Mouse (Mus musculus) hematopoietic stem cell, adult 5-6 weeks (primary cell): ENCODE data around the gene Pcbp2. TPM values are rescaled to one million over a fixed set of nuclear protein-coding genes. Genes with fewer than 3 reads are reported as not detected.

Source experiments
- ATAC-seq, 2 experiments: fragments of 125-278 bp in 1 of 2; replicated peaks in 1 of 2; 2 replicates each; pipeline ENCODE4 v1.8.0; 2016 to 2017; ENCODE audit warnings: inconsistent platforms in 2 of 2, mild to moderate bottlenecking in 2 of 2, moderate number of reproducible peaks in 2 of 2, low read depth in 1 of 2, moderate TSS enrichment in 1 of 2; ENCODE audit not compliant: low FRiP score in 2 of 2, poor library complexity in 2 of 2, severe bottlenecking in 2 of 2, insufficient read depth in 1 of 2, low TSS enrichment in 1 of 2
- total RNA-seq: library from RNA; stranded (forward); fragments of 172-1452, 232-1000 nt; gene quantifications from 2 replicates; pipeline ENCODE4 v1.2.3, GENCODE M21; 2017

Gene Pcbp2
- total RNA-seq, 1 experiment from 2014 or later, result 228 TPM

- ATAC-seq, result no peak
These were observed 44.9 kb downstream of the Pcbp2 start for GRCm38 (mm10) chr15:102515261-102515660.

GRCm38 (mm10) chr15:102515791-102516190 is 45.5 kb downstream of the Pcbp2 start:
- no peak for ATAC-seq

GRCm38 (mm10) chr15:102516293-102516692 is 46.0 kb downstream of the Pcbp2 start:
- ATAC-seq, result no peak

GRCm38 (mm10) chr15:102516728-102517404 is 46.5 kb downstream of the Pcbp2 start, which contains the start of gene Map3k12:
Gene Map3k12 (minus strand): TSS chr15:102517064.
- no peak for ATAC-seq

GRCm38 (mm10) chr15:102517631-102517975 is 47.3 kb downstream of the Pcbp2 start:
- ATAC-seq, result no peak

GRCm38 (mm10) chr15:102517976-102518858 is 47.9 kb downstream of the Pcbp2 start, which contains the start of gene Tarbp2:
Gene Tarbp2 (plus strand): TSS chr15:102518192.
- peak; percentile 85 for ATAC-seq

GRCm38 (mm10) chr15:102518859-102519201 is 48.5 kb downstream of the Pcbp2 start:
- 0 out of 4 replicates have a peak, but pooled peaks of 1 of the 2 experiments have one; percentile 0 for ATAC-seq

- ATAC-seq, result no peak
These were observed 49.1 kb downstream of the Pcbp2 start for GRCm38 (mm10) chr15:102519211-102520141.

- ATAC-seq, result no peak
These were observed 50.1 kb downstream of the Pcbp2 start for GRCm38 (mm10) chr15:102520416-102520815.

- no peak for ATAC-seq
These were observed 51.1 kb downstream of the Pcbp2 start for GRCm38 (mm10) chr15:102521480-102521879.

- ATAC-seq, result peak; percentile 60 to 73; a peak in 3 of 4 replicates
These were observed 54.6 kb downstream of the Pcbp2 start, which contains the start of gene Npff for GRCm38 (mm10) chr15:102524892-102525485. Gene Npff (minus strand): TSS chr15:102524942.

- no peak for ATAC-seq
These were observed 56.0 kb downstream of the Pcbp2 start for GRCm38 (mm10) chr15:102526111-102527002.

- no peak for ATAC-seq
These were observed 57.6 kb downstream of the Pcbp2 start for GRCm38 (mm10) chr15:102527936-102528335.

- ATAC-seq, result no peak
These were observed 58.1 kb downstream of the Pcbp2 start for GRCm38 (mm10) chr15:102528396-102528795.

- 0 out of 4 replicates have a peak, but pooled peaks of 1 of the 2 experiments have one; percentile 27 for ATAC-seq
These were observed 60.2 kb downstream of the Pcbp2 start for GRCm38 (mm10) chr15:102530566-102530965.

GRCm38 (mm10) chr15:102531586-102531985 is 61.2 kb downstream of the Pcbp2 start:
- no peak for ATAC-seq
